Mouse (Mus musculus) limb, embryonic 11.5 days (tissue): ENCODE results near the gene Kcnv2. TPM values are rescaled to one million over a fixed set of nuclear protein-coding genes. Genes with fewer than 3 reads are reported as not detected.

Experiments used
- ATAC-seq: fragments of 200-750 bp; cut with Nextera tagmentation; 2 replicates; pipeline ENCODE4 v1.8.0; 2017; ENCODE audit warnings: low read depth; ENCODE audit not compliant: insufficient number of reproducible peaks, low FRiP score, low TSS enrichment
- DNase-seq: peaks from one replicate; pipeline ENCODE4 v3.0.0-alpha.2; 2015; ENCODE audit warnings: low spot score
- H3K27ac ChIP-seq: fragments of 300-500 bp; sonication (generic); replicated peaks from 2 replicates; pipeline ENCODE4 v1.5.1; 2014; ENCODE audit warnings: low read depth, mild to moderate bottlenecking, low read length
- H3K27me3 ChIP-seq: fragments of 300-500 bp; sonication (generic); 2 replicates; pipeline ENCODE4 v1.6.1; 2014; ENCODE audit warnings: mild to moderate bottlenecking, low read length, mixed read lengths; ENCODE audit not compliant: control insufficient read depth, insufficient read depth
- H3K36me3 ChIP-seq: fragments of 300-500 bp; sonication (generic); 2 replicates; pipeline ENCODE4 v1.6.1; 2014; ENCODE audit warnings: mild to moderate bottlenecking, low read length, moderate library complexity, mixed read lengths; ENCODE audit not compliant: control insufficient read depth, insufficient read depth
- H3K4me1 ChIP-seq: fragments of 300-500 bp; sonication (generic); 2 replicates; pipeline ENCODE4 v1.6.1; 2014; ENCODE audit warnings: low read length, mixed read lengths; ENCODE audit not compliant: control insufficient read depth, insufficient read depth
- H3K4me2 ChIP-seq: fragments of 300-500 bp; sonication (generic); 2 replicates; pipeline ENCODE4 v1.6.1; 2014; ENCODE audit warnings: low read depth, mild to moderate bottlenecking, moderate library complexity; ENCODE audit not compliant: severe bottlenecking
- H3K4me3 ChIP-seq: fragments of 300-500 bp; sonication (generic); 2 replicates; pipeline ENCODE4 v1.5.1; 2014; ENCODE audit warnings: low read depth, low read length
- H3K9ac ChIP-seq: fragments of 300-500 bp; sonication (generic); 2 replicates; pipeline ENCODE4 v1.6.1; 2014; ENCODE audit warnings: mild to moderate bottlenecking, low read length
- H3K9me3 ChIP-seq: fragments of 300-500 bp; sonication (generic); 2 replicates; pipeline ENCODE4 v1.6.1; 2016; ENCODE audit warnings: low read length; ENCODE audit not compliant: control insufficient read depth
- WGBS: fragments of 180-500 bp; shearing (Covaris S2); extraction: QIAGEN DNeasy Blood & Tissue Kit; methylation state at CpG from one replicate; pipeline ENCODE4 v1.1.7; 2014; 5-methylcytosine and 5-hydroxymethylcytosine counted together
- polyA plus RNA-seq: library from polyadenylated mRNA; unstranded; fragments of >200 nt; fragmentation: Nextera tagmentation; extraction: Ambion mirVana; gene quantifications from 2 replicates; pipeline ENCODE4 v1.2.1, GENCODE M21; 2014

Kcnv2 gene
- 0.09 TPM in 1 of 2 replicates, not detected in the other for polyA plus RNA-seq

DNA sequence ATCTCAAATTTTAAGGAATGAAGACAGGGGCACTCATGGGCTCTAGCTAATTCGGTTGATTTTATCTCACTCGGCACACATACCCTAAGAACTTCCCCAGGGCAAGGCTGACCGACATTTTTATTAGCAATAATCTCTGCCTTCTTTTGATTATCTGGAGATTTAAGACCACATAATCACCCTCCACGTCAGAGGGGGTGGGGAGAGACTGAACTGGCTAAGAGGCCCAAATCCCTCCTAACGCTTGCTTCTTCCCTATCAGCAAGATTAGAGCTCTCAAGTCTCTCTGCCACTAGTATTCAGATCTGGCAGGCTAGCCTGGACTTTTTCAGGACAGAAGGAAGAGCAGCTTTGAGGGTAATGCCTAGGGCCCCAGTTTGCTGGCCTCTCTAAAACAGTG lies at the start of gene Kcnv2:
Gene Kcnv2, plus strand, starts transcription at position 308 of the 400 bp plus-strand sequence.
- peaks cover 5% of the 10 kb centered on the region; the same call in 1 of the 2 replicates for H3K4me1 ChIP-seq
- no peaks in the 10 kb centered on the region for H3K9me3 ChIP-seq
- no peaks in the 10 kb centered on the region for H3K36me3 ChIP-seq
- H3K4me3 ChIP-seq = no peak within 1 kb of the TSS
- WGBS = 16% methylated on average over 5 of the region's 5 CpGs
- H3K27ac ChIP-seq = no peak within 1 kb of the TSS
- H3K9ac ChIP-seq = no peak within 1 kb of the TSS
- ATAC-seq (no peak), DNase-seq (no peak)
- no peaks in the 10 kb centered on the region for H3K27me3 ChIP-seq
- H3K4me2 ChIP-seq = no peak within 1 kb of the TSS

DNA sequence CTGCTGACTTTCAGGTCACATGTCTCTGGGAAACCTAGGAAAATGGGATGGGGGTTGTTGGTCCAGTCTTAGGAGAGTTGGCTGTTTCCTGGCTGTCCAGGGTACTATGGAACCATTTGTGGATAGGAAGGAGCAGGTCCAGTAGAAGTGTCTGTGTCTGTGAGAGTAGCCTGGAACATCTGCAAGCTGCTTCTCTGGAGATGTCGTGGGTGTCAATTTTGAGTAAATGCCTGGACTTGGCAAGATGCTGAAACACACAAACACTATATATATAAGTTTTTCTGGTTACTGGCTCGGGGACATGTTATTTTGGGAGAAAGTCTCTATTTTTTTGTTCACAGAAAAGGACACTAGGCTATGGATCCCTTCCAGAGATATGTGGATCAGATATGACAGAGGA lies 49.0 kb upstream of the Kcnv2 start:
- Histone ChIP-seq H3K4me3 (no peak overlapping the region), H3K36me3 (no peaks in the 10 kb centered on the region), H3K27ac (no peak overlapping the region), H3K4me1 (no peaks in the 10 kb centered on the region), H3K4me2 (no peak overlapping the region), H3K9me3 (no peaks in the 10 kb centered on the region), H3K9ac (no peak overlapping the region), H3K27me3 (no peaks in the 10 kb centered on the region)
- 74% methylated on average over 2 of the region's 2 CpGs for WGBS
- ATAC-seq = no peak
- DNase-seq = no peak

DNA sequence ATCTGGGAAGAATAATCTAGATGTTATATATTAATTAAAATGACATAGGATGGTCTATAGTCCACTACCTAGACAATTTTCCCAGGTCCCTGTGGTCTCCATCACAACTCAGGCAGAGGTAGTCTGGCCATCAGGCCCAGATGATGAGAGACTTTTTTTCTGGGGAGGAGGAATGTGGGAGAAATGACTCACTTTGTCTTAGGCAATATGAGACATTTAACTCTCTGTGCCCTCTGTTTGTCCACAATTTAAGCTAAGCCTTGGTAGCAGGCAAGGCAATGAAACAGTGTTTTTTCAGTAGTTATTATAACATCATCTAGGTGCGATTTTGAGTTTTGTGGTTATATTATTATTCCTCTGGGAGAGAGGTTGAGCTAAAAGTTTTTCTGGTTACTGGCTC lies 48.0 kb upstream of the Kcnv2 start:
- 88% methylated on average over 1 of the region's 1 CpGs for WGBS
- no peak overlapping the region for H3K4me2 ChIP-seq
- H3K4me3 ChIP-seq = no peak overlapping the region
- H3K27me3 ChIP-seq = no peaks in the 10 kb centered on the region
- H3K27ac ChIP-seq = no peak overlapping the region
- H3K36me3 ChIP-seq = no peaks in the 10 kb centered on the region
- H3K9me3 ChIP-seq = no peaks in the 10 kb centered on the region
- H3K4me1 ChIP-seq = no peaks in the 10 kb centered on the region
- ATAC-seq (no peak), DNase-seq (no peak)
- H3K9ac ChIP-seq = no peak overlapping the region

DNA sequence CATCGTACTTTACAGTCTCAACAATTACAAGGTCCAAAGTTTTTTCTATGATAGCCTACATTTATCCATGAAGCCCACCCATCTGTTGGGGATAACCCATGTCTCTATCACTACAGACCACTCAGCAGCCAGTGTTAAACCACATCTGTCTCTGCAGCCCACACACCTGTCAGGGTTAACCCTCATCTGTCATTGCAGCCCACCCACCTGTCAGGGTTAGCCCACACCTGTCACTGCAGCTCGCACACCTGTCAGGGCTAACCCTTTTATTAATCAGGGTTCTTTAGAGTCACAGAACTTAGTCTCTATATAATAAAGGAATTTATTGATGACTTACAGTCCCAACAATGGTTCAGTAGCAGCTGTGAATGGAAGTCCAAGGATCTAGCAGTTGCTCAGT lies 43.2 kb upstream of the Kcnv2 start:
- Histone ChIP-seq H3K9me3 (no peaks in the 10 kb centered on the region), H3K4me3 (no peak overlapping the region), H3K36me3 (no peaks in the 10 kb centered on the region), H3K4me2 (no peak overlapping the region), H3K4me1 (no peaks in the 10 kb centered on the region), H3K27me3 (no peaks in the 10 kb centered on the region), H3K9ac (no peak overlapping the region), H3K27ac (no peak overlapping the region)
- 88% methylated on average over 2 of the region's 2 CpGs for WGBS
- ATAC-seq = no peak
- no peak for DNase-seq

DNA sequence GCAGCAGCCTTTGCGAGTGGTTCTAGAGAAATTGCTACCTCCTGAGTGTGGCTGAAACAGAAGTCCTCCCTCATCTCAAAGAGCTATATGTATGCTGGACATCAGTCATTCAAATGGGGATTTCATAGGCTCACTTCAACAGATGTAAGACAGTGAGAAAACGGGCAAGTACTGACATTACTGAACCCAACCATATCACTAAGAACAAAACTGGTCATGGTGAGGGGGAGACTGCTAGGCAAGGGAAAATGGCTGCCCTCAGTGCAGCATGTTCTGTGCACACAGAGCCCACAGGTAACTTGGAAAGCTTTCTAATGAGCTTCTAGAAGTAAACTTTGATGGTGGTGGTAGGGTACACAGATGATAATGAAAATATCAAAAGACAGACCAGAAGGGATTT lies 12.3 kb upstream of the Kcnv2 start:
- no peaks in the 10 kb centered on the region for H3K27me3 ChIP-seq
- H3K9ac ChIP-seq = no peak overlapping the region
- no peak overlapping the region for H3K4me2 ChIP-seq
- no peak for DNase-seq
- no peak overlapping the region for H3K4me3 ChIP-seq
- 89% methylated on average over 2 of the region's 2 CpGs for WGBS
- H3K36me3 ChIP-seq = no peaks in the 10 kb centered on the region
- H3K9me3 ChIP-seq = no peaks in the 10 kb centered on the region
- H3K4me1 ChIP-seq = no peaks in the 10 kb centered on the region
- H3K27ac ChIP-seq = no peak overlapping the region
- no peak for ATAC-seq

DNA sequence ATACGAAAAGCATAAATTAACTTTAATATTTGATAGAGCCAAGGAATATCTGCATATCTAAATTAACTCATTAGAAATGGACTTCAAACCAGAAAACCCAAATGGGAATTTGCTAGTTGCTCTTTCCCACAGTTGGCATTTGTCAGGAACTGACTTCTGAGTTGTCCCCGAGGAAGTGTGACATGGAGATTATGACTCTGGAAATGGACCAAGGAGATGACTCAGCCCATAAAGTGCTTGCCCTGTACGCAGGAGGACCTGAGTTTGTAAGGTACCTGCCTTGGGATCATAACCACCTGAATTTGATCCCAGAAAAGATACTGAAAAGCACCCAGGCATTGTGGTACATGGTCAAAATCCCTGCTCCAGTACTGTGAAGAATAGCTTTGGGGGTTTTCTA lies 11.1 kb upstream of the Kcnv2 start:
- Histone ChIP-seq H3K27ac (no peak overlapping the region), H3K4me2 (no peak overlapping the region), H3K9ac (no peak overlapping the region), H3K27me3 (no peaks in the 10 kb centered on the region), H3K4me1 (no peaks in the 10 kb centered on the region), H3K36me3 (no peaks in the 10 kb centered on the region), H3K9me3 (no peaks in the 10 kb centered on the region), H3K4me3 (no peak overlapping the region)
- DNase-seq (no peak), ATAC-seq (no peak)
- 92% methylated on average over 3 of the region's 3 CpGs for WGBS

DNA sequence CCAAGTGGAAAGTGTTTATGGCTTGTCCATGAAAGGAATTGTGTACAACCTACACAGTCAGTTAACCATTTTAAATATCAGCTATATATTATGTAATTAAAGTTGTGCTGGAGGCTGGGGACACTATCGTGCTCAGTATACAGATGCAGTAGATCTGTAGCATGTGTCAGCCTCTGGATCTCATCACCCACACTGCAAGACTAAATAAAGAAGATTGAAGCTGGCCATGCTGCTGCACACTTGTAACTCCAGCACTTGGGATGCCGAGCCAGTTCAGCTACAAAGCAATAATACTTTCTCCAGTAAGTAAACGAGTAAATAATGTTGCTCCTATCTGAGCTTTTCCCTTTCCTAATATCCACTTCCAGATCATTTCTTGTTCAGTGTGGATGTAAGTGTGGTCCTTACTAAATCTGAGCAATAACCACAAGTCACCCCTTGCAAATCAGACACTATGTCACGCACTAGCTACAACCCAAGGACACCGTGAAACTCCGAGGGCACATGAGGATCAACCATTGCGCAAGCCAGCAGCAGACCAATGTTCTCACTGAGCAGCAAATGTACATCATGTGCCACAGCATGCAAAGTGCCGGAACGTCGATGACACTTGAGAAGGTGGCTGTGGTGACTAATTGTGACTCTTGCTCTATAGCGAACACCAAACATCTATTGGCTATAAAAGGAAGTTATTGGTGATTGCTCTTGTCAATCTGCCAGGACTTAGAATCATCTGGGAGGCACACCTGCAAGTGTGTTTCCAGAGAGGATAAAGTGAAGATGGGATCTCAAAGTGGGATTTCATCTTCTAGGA lies 9.9 kb upstream of the Kcnv2 start:
- Histone ChIP-seq H3K4me1 (no peaks in the 10 kb centered on the region), H3K4me3 (no peak overlapping the region), H3K27ac (no peak overlapping the region), H3K36me3 (no peaks in the 10 kb centered on the region), H3K4me2 (no peak overlapping the region), H3K9me3 (no peaks in the 10 kb centered on the region), H3K27me3 (no peaks in the 10 kb centered on the region), H3K9ac (no peak overlapping the region)
- 89% methylated on average over 11 of the region's 11 CpGs for WGBS
- DNase-seq = no peak
- ATAC-seq = no peak

DNA sequence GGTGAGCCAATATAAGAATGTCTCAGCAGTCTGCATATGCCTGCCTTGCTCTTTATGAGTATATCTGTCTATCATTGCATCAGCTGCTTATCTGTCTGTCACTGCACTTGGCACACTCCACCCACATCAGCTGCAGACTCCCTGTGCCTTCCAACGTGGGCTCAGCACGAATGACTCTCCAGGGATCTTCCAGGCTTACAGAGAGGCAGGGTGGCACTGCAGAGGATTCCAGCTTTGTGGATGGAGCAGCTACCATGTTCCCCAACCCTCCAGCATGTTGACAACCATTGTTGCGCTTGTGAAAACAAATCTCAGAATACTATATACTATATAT lies 9.3 kb upstream of the Kcnv2 start:
- Histone ChIP-seq H3K9ac (no peak overlapping the region), H3K36me3 (no peaks in the 10 kb centered on the region), H3K27ac (no peak overlapping the region), H3K4me2 (no peak overlapping the region), H3K4me1 (no peaks in the 10 kb centered on the region), H3K9me3 (no peaks in the 10 kb centered on the region), H3K27me3 (no peaks in the 10 kb centered on the region), H3K4me3 (no peak overlapping the region)
- DNase-seq = no peak
- no peak for ATAC-seq
- 80% methylated on average over 3 of the region's 3 CpGs for WGBS
